Mouse (Mus musculus) forebrain, embryonic 16.5 days (tissue): ENCODE data around the gene Casz1. TPM values are rescaled to one million over a fixed set of nuclear protein-coding genes. Genes with fewer than 3 reads are reported as not detected.

Experiments
- ATAC-seq: fragments of 200-750 bp; cut with Nextera tagmentation; 2 replicates; pipeline ENCODE4 v1.8.0; 2017; ENCODE audit warnings: mild to moderate bottlenecking, moderate library complexity
- H3K27ac ChIP-seq: fragments of 300-500 bp; sonication (generic); 2 replicates; pipeline ENCODE4 v1.5.1; 2014; ENCODE audit warnings: low read length, control low read depth
- H3K27me3 ChIP-seq: fragments of 300-500 bp; sonication (generic); replicated peaks from 2 replicates; pipeline ENCODE4 v1.6.1; 2014; ENCODE audit warnings: low read length; ENCODE audit not compliant: control insufficient read depth, insufficient read depth
- H3K36me3 ChIP-seq: fragments of 300-500 bp; sonication (generic); 2 replicates; pipeline ENCODE4 v1.6.1; 2014; ENCODE audit not compliant: control insufficient read depth, insufficient read depth
- H3K4me1 ChIP-seq: fragments of 300-500 bp; sonication (generic); replicated peaks from 2 replicates; pipeline ENCODE4 v1.6.1; 2014; ENCODE audit warnings: low read length; ENCODE audit not compliant: control insufficient read depth, insufficient read depth
- H3K4me2 ChIP-seq: fragments of 300-500 bp; sonication (generic); 2 replicates; pipeline ENCODE4 v1.6.1; 2014; ENCODE audit warnings: mild to moderate bottlenecking, low read length, control low read depth
- H3K4me3 ChIP-seq: fragments of 300-500 bp; sonication (generic); replicated peaks from 2 replicates; pipeline ENCODE4 v1.5.1; 2014; ENCODE audit warnings: mild to moderate bottlenecking, low read length, control low read depth
- H3K9ac ChIP-seq: fragments of 300-500 bp; sonication (generic); replicated peaks from 2 replicates; pipeline ENCODE4 v1.6.1; 2014; ENCODE audit warnings: low read depth, low read length, control low read depth
- H3K9me3 ChIP-seq: fragments of 300-500 bp; sonication (generic); 2 replicates; pipeline ENCODE4 v1.6.1; 2016; ENCODE audit warnings: low read length; ENCODE audit not compliant: control insufficient read depth
- WGBS: fragments of 180-500 bp; shearing (Covaris S2); extraction: QIAGEN DNeasy Blood & Tissue Kit; methylation state at CpG from one replicate; pipeline ENCODE4 v1.1.7; 2014; 5-methylcytosine and 5-hydroxymethylcytosine counted together
- polyA plus RNA-seq: library from polyadenylated mRNA; unstranded; fragments of >200 nt; fragmentation: Nextera tagmentation; extraction: Ambion mirVana; gene quantifications from 2 replicates; pipeline ENCODE4 v1.2.1, GENCODE M21; 2015

The Casz1 gene
- polyA plus RNA-seq, 1 experiment from 2014 or later = 1.0 TPM

DNA sequence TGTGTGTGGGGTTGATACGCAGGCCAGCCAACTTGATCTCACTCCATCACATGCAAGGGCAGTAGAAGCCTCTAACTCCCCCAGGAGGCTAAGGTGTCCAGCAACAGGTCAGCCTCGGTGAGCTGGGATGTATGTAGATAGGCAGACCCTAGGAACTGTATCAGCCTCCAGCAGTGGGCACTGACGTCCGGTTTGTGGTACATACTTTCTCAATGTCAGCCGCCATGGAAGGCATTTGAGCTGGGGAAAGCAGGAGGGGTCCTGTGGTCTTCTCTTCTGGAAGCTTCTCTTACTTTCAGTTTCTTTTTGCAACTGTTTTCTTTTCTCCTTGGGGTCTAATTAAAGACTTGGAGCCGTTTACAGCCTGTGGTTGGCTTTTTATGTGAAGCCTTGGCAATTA is 45.2 kb downstream of the Casz1 start:
- no peak for ATAC-seq
- 77% methylated on average over 6 of the region's 6 CpGs for WGBS
- H3K4me3 ChIP-seq = no peak overlapping the region

DNA sequence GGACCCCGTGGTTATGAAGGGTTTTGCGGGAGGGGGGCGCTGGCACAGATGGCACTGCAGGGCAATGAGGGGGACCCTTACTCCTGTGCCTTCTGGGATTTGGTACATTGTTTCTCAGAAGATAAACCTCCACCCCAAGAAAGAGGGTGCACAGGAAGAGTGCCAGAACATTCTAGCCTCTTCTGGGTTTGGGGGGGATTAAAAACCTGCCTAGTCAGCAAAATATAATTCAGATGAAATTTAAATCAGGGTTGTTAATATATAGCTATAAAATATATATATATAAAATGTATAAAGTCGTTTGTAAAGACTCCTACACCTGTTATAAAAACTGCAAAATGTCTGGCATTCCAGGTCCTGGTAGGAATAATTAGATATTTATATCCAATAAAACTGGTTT is 48.8 kb downstream of the Casz1 start:
- ATAC-seq = no peak
- Histone ChIP-seq H3K27me3 (no peaks in the 10 kb centered on the region; the same call in 1 of the 2 replicates), H3K9ac (no peak overlapping the region), H3K4me3 (no peak overlapping the region), H3K4me1 (peaks cover 36% of the 10 kb centered on the region), H3K27ac (no peak overlapping the region), H3K36me3 (no peaks in the 10 kb centered on the region), H3K4me2 (no peak overlapping the region), H3K9me3 (no peaks in the 10 kb centered on the region)
- 71% methylated on average over 4 of the region's 4 CpGs for WGBS

More for the DNA sequence above, 45.2 kb downstream of the Casz1 start:
- Histone ChIP-seq H3K4me2 (no peak overlapping the region), H3K4me1 (peaks cover 22% of the 10 kb centered on the region), H3K27me3 (no peaks in the 10 kb centered on the region; the same call in 1 of the 2 replicates), H3K27ac (no peak overlapping the region), H3K36me3 (no peaks in the 10 kb centered on the region), H3K9ac (no peak overlapping the region), H3K9me3 (no peaks in the 10 kb centered on the region)

DNA sequence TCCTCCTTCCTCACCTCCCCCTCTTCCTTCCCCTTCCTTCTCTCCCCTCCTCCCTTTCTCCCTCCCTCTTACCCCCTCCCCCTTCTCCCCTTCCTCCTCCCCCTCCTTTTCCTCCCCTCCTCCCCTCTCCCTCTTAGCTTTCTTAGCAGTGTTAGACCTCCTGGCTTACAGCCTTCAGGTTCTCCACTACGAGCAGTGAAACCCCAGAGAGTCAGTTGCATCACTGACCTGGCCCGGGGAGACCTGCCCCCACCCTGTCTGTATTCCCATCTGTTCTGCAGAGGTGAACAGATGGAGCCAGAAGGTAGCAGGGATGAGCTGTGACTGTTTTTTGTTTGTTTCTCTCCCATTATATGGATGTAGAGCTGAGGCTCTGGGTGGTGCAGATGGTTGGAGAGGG is 49.9 kb downstream of the Casz1 start:
- Histone ChIP-seq H3K9ac (no peak overlapping the region), H3K4me3 (no peak overlapping the region), H3K4me1 (peaks cover 38% of the 10 kb centered on the region), H3K27me3 (no peaks in the 10 kb centered on the region; the same call in 1 of the 2 replicates), H3K9me3 (no peaks in the 10 kb centered on the region), H3K36me3 (no peaks in the 10 kb centered on the region), H3K4me2 (no peak overlapping the region), H3K27ac (no peak overlapping the region)
- 25% methylated on average over 2 of the region's 2 CpGs for WGBS
- ATAC-seq = no peak

GRCm38 (mm10) chr4:148855527-148855926 is 51.3 kb downstream of the Casz1 start:
- Histone ChIP-seq H3K27ac (peak overlapping the region; percentile 39; the same call in 1 of the 2 replicates), H3K4me2 (no peak overlapping the region), H3K4me3 (no peak overlapping the region), H3K9me3 (no peaks in the 10 kb centered on the region), H3K27me3 (peaks cover 3% of the 10 kb centered on the region; the same call in 1 of the 2 replicates), H3K36me3 (no peaks in the 10 kb centered on the region), H3K4me1 (peaks cover 53% of the 10 kb centered on the region), H3K9ac (no peak overlapping the region)
- no peak for ATAC-seq
- WGBS = 73% methylated on average over 5 of the region's 5 CpGs

- H3K27me3 ChIP-seq = peaks cover 5% of the 10 kb centered on the region; the same call in 1 of the 2 replicates
- peaks cover 58% of the 10 kb centered on the region for H3K4me1 ChIP-seq
- no peak overlapping the region for H3K9ac ChIP-seq
- 45% methylated on average over 4 of the region's 4 CpGs for WGBS
- H3K4me3 ChIP-seq = no peak overlapping the region
- H3K27ac ChIP-seq = no peak overlapping the region; the same call in 1 of the 2 replicates
- ATAC-seq = 0 out of 2 replicates have a peak, but pooled peaks have one; percentile 11
- no peaks in the 10 kb centered on the region for H3K36me3 ChIP-seq
- no peaks in the 10 kb centered on the region for H3K9me3 ChIP-seq
- H3K4me2 ChIP-seq = no peak overlapping the region
Observed at GRCm38 (mm10) chr4:148856216-148856615, 52.0 kb downstream of the Casz1 start.

- Histone ChIP-seq H3K27me3 (peaks cover 10% of the 10 kb centered on the region; the same call in 1 of the 2 replicates), H3K36me3 (no peaks in the 10 kb centered on the region), H3K27ac (0 out of 2 replicates have a peak overlapping the region, but pooled peaks have one; percentile 14), H3K4me3 (no peak overlapping the region), H3K9me3 (no peaks in the 10 kb centered on the region), H3K4me1 (peaks cover 49% of the 10 kb centered on the region), H3K9ac (no peak overlapping the region), H3K4me2 (no peak overlapping the region)
- no peak for ATAC-seq
- 52% methylated on average over 13 of the region's 13 CpGs for WGBS
Observed at GRCm38 (mm10) chr4:148857398-148858084, 53.3 kb downstream of the Casz1 start.

DNA sequence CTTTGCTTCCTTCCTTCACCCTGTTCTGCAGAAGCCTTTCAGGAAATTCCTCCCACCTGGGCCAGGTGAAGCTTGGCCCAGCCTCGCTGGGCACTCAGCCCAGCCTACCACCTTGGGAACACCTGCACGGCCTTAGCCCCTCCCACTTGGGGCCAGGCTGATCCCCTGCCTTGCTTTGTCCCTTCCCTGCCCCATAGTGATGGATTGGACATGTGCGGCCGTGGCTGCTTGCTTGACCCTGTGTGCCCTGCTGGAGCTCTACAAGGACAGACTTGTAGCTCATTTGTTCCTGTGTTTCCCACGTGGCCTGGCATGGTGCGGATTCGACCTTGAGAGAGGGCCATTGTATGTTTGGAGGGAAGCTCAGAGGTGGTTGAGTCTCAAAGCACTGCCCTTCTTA is 54.0 kb downstream of the Casz1 start:
- WGBS = 64% methylated on average over 7 of the region's 7 CpGs
- H3K9me3 ChIP-seq = no peaks in the 10 kb centered on the region
- H3K9ac ChIP-seq = no peak overlapping the region
- H3K4me1 ChIP-seq = peaks cover 49% of the 10 kb centered on the region
- no peaks in the 10 kb centered on the region for H3K36me3 ChIP-seq
- H3K4me3 ChIP-seq = no peak overlapping the region
- no peak overlapping the region for H3K27ac ChIP-seq
- ATAC-seq = no peak
- H3K4me2 ChIP-seq = no peak overlapping the region
- peaks cover 13% of the 10 kb centered on the region; the same call in 1 of the 2 replicates for H3K27me3 ChIP-seq

DNA sequence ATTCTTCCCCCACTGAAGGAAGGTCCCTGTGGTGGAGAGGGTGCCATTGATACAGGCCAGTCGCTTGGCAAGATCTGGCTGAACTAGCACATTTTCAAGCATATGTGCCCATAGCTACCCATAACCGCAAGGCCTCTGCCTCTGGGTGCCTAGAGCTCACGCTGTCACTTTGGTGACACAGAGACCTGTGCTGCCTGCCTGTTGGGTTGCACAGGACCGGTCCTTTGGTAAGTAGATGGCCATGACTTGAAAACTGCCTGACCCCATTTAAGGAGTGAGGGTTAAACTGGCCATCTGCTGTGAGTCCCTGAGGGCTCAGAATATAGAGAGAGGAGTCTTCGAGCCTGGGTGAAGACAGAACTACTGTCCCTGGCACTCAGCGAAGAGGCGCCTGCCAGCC is 55.2 kb downstream of the Casz1 start:
- Histone ChIP-seq H3K36me3 (no peaks in the 10 kb centered on the region), H3K9ac (no peak overlapping the region; the same call in 1 of the 2 replicates), H3K4me3 (no peak overlapping the region), H3K4me2 (peak overlapping the region; percentile 49), H3K27ac (peak overlapping the region; percentile 13; the same call in 1 of the 2 replicates), H3K9me3 (no peaks in the 10 kb centered on the region), H3K27me3 (peaks cover 13% of the 10 kb centered on the region; the same call in 1 of the 2 replicates), H3K4me1 (peaks cover 44% of the 10 kb centered on the region)
- 32% methylated on average over 7 of the region's 7 CpGs for whole genome bisulfite sequencing
- no peak; the same call in 1 of the 2 replicates for ATAC-seq

- H3K27me3 ChIP-seq = peaks cover 13% of the 10 kb centered on the region; the same call in 1 of the 2 replicates
- peak overlapping the region; percentile 23; the same call in 1 of the 2 replicates for H3K9ac ChIP-seq
- peaks cover 44% of the 10 kb centered on the region for H3K4me1 ChIP-seq
- WGBS = 1% methylated on average over 27 of the region's 27 CpGs
- no peaks in the 10 kb centered on the region for H3K36me3 ChIP-seq
- peak overlapping the region; percentile 49 for H3K4me2 ChIP-seq
- H3K9me3 ChIP-seq = no peaks in the 10 kb centered on the region
- H3K4me3 ChIP-seq = peak overlapping the region; percentile 24
- peak overlapping the region; percentile 43 for H3K27ac ChIP-seq
- peak; percentile 80 for ATAC-seq
Observed at GRCm38 (mm10) chr4:148859906-148860491, 55.8 kb downstream of the Casz1 start.
